Mouse (Mus musculus) kidney, adult 8-10 months (tissue): ENCODE measurements around the gene Gjc1.

Experiments
- DNase-seq, 2 experiments: peaks; one replicate each; pipeline ENCODE4 v3.0.0; 2022

Gene Gjc1

GRCm38 (mm10) chr11:102810721-102811485 is 8.6 kb downstream of the Gjc1 start:
- no peak for DNase-seq

GRCm38 (mm10) chr11:102808246-102808645 is 11.3 kb downstream of the Gjc1 start:
- no peak for DNase-seq

GRCm38 (mm10) chr11:102803453-102803852 is 16.0 kb downstream of the Gjc1 start:
- DNase-seq, result no peak

DNA sequence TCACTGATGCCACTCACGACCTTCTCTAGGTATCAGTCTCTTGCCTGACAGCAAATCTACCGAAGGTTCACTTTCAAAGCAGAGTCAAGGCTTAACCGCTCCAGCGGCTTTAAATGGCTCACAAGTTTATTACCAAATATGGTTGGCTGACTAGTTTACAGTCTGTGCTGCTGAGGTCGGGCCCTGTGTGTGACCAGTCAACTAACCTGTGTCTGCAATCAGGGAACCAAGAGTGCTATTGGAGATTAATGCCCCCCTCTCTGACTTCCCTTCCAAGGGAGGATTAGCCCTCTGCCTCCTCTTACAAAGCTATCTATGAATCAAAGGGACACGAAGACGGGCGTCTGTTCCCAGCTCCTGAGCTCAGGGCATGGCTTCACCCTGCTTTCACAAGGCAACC is 25.3 kb downstream of the Gjc1 start:
- no peak for DNase-seq

- DNase-seq, result no peak
These were observed 27.6 kb downstream of the Gjc1 start for GRCm38 (mm10) chr11:102791682-102792445.

DNA sequence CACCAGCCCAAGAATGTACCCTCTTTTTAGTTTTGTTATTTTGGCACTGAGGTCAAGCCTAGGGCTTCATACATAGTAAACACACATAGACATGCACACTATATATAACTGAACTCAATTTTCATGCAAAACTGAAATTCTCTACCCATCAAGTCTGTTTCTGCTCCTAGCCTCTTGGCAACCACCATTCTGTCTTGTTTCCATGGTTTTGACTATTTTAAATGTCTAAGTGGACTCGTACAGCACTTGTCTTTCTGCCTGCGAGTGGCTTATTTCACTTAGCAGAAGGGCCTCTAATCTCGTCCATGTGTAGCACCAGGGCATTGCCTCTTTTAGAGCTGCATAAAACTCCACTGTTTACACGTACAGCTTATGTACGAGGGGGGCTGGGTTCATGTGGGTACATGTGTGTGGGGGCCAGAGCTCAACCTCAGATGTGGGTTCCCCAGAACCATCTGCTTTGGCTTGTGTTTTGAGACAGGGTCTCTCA is 31.8 kb downstream of the Gjc1 start:
- DNase-seq, result no peak

DNA sequence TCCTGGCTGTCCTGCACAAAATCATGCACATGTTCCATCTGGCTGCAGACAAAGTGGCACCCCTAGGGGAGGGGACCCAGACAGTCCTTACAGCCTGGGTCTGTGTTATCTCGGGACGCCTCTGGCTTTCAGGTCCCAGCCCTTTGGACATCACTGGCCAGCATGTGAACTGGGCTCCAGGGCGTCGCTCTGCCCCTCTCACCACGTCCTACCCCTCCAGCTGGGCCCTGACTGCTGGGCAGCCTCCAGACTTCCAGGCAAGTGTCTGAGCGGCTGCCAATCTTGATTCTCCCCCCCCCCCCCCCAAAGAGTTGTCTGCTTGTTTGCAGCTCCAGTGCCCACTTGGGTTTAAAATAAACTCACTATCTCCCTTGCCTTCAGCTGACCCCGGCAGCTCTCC is 36.1 kb downstream of the Gjc1 start:
- no peak for DNase-seq

- DNase-seq, result no peak
These were observed 38.0 kb downstream of the Gjc1 start for GRCm38 (mm10) chr11:102781523-102781922.

DNA sequence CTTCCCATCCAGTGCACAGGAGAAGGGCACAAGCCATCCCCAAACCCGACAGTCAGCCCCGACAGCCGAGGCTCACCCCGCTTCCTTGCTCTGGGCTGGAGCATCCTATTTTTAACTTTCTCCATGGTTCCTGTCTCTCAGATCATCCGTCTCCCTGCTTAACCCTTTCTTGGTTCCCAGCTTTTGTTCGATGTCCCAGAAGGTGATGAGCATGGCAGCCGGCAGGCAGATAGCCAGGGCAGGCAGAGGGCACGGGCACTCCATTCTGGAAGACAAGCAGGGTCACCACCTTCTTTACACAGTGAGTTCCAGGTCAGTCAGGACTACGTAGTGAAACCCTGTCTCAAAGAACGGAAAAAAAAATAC is 38.5 kb downstream of the Gjc1 start:
- DNase-seq, result no peak

DNA sequence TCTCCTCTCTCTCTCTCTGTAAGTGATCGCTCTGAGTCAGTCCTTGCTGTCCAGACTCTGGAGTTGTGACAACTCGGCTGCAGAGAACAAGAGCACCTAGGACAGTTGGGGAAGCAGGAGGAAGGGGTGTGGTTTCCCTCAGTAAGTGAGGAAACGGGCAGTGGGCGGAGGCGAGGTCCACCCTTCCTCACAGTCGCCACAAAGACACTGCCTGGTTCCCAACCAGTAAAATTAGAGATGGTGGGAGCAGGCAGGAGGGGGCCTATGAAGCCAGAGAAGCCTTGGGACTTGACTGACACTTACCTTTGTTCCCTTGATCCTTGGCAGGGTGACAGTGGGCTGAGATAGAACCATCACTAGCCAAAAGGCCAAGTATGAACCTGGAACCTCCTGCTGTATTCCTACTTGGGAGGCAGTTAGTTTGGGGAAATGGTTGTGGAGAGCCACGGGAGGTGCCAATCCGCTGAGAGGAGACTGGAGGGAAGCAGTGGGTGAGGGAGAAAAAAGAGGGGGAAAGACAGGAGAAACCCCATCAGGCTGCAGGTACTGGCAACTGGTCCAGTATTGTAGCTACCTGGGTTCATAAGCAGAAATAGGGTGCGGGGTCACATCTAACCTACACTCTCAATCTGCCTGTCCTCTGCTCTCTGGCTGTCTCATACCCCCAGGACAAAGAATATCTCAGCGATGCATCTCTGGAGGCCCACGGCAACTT is 39.1 kb downstream of the Gjc1 start:
- peak; percentile 49 to 69 for DNase-seq

DNA sequence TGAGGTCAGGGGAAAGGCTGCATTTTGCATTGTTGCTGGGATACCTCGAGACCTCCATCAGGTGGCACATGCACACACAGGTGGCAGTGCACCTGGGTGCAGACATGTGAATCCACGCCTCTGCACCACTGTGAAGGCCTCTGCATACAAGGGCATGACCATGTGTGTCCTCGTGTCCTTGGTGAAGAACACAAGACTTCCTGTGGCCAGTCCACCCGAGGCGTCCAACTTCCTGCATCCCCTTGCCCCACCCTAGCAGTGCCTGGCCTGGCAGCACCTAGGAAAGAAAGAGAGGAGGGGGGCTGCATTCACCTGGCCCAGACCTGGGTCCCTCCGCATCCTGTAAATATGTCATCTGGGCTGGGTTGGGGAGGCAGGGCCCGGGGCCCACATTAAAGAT is 39.7 kb downstream of the Gjc1 start:
- no peak for DNase-seq

- no peak for DNase-seq
These were observed 40.3 kb downstream of the Gjc1 start for GRCm38 (mm10) chr11:102779081-102779638.

DNA sequence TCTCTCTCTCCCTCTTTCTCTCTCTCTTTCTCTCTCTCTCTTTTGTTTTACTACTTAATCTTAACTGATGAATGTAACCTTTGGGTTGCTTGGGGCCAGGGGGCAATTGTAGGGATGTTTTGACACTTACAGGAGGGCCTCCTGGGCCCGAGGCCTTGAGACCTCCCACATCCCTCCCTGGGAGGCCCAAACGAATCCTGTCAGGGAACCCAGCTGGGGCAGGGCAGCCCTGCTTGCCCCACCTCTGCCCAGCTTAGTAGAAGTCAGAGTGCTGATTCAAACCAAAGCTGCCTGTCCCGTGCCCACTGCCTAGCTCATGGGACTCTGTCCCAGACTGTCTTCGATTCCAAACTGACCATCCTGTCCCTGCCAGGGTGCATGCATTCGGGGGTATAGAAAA is 40.9 kb downstream of the Gjc1 start:
- no peak for DNase-seq

DNA sequence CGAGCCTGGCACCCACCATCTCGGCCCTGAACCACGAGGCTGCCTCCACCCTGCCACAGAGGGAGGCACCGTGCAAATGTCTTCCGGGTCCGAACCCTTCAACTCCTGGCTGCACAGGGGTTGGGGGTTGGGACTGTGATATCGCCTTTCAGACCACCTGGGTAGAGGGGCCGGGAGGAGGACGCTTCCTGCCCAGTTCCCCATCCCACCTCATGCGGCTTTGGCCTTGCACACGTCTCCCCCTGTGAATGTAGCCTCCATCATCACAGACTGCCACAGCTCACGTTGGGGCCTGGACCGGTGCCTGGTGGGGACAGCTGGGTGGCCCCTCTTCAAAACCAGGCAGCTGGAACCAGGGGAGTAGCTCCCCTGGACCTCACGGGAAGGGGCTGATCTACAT is 41.3 kb downstream of the Gjc1 start:
- no peak for DNase-seq

GRCm38 (mm10) chr11:102777598-102777997 is 41.9 kb downstream of the Gjc1 start:
- peak; percentile 66 to 82 for DNase-seq

DNA sequence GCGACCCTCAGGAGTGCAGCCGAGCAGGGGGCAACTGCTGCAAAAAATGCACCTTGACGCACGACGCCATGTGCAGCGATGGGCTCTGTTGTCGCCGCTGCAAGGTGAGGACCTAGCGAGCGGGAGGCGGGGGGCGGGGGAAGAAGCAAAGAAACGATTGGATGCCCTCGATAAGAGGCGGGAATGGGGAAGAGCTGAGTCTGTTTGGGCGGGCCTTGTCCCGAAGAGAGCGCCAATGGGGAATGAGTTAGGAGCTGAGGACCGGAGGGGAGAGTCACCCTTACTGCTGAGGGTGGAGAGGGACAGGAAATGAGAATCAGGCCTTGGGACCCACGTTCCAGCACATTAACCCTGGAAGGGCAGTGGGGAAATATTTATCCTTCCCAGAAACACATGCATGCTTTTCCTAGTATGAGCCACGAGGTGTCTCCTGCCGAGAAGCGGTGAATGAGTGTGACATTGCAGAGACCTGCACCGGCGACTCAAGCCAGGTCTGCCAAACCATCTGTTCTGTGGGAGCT is 44.8 kb downstream of the Gjc1 start:
- peak; percentile 85 to 89 for DNase-seq

GRCm38 (mm10) chr11:102773713-102774611 is 45.5 kb downstream of the Gjc1 start:
- DNase-seq, result peak; percentile 63 to 82

GRCm38 (mm10) chr11:102772771-102773700 is 46.5 kb downstream of the Gjc1 start:
- DNase-seq, result no peak

GRCm38 (mm10) chr11:102771916-102772714 is 47.4 kb downstream of the Gjc1 start:
- no peak for DNase-seq
